Mouse (Mus musculus) CD4-positive helper T cell, adult 2 months (primary cell): ENCODE results near the gene Myo9b.
A peak's percentile ranks its signal among the peaks of the same experiment; 100 is the strongest.
"Not testable (repeated sequence)": the region's sequence is repeated elsewhere in the genome, so short reads cannot be mapped to it uniquely, and the experiment has no call there.

ENCODE experiments used
- DNase-seq: peaks from one replicate; pipeline ENCODE4 v3.0.0-alpha.2; 2012; ENCODE audit warnings: low read depth, missing footprints, low spot score

Gene Myo9b

DNA sequence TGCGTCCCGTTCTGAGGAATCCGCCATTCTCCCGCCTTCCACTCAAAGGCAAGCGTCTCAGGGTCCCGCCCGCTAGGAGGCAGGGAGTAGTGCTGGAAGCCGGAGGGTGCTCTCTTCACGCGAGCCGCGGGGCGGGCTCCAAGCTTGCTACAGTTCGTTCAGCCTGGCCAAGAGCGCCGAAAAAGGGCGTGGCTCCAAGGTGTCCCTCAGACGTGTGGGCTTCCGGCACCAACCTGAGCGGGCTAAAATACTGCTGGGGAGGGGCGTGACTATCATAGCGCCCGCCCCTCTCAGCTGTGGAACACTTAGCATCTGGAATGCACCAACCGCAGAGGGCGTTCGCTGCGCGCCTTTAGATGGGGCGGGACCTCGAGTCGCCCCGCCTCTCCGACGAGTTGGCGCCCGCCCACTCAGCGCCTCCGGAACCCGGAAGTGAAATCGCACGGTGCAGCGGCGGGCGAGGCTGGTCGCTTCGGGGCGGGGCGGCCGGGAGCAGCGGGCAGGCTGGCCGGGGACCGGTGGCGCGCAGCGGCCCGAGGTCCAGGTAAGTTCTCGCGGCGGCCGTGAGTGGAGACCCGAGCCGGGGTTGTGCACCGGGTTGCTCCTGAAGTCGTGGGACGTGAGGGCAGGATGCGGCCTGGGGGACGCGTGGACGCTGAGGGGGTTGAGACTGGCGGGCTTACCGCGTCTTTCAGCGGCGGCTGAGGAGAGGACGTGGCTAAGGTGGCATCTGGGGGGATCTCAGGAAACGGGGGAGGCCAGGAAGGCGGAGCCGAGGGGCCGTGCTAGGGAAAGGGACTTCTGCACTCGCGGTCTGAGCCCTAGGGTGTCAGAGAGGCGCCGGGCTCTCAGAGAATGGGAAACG is at the start of gene Myo9b, which contains the start of gene Haus8:
Myo9b (plus strand) TSS at position 429 of the 865 bp plus-strand sequence.
Haus8 (minus strand) TSS at position 649 of the 865 bp plus-strand sequence.
- DNase-seq: peak; percentile 99

DNA sequence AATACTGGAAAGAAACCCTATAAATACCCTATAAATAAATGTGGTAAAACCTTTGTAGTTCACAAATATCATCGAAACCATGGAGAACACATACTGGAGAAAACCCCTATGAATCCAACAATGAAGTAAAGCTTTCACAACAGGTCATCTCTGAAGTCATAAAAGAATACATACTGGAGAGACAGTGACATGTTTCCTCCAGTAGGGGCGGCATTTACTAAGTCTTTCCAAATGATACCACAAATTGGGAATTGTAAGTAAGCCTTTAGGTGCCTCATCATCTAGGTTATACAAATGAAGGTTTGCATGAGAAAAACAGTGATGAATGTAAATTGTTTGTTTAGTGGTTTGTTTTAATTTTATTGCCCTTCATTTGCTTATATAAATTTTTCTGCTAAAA is 48.0 kb upstream of the Myo9b start:
- peak; percentile 42 for DNase-seq

DNA sequence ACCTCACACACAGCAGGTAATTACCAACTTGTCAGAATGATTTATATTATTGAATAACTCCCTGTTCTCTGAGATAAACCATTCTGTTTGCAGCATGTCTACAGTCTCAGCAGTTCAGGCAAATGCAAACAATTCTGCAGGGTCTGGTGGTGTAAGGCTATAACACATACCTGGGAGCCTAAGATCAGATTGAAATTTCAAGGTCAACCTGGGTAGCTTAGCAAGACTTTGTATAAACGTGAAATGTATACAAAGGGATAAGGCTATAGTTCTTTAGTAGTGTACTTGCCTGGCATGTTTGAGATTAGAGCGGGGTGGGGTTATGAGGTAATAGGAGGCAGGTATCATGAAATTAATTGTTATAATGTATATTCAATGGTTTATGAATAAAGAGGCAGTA is 29.8 kb upstream of the Myo9b start:
- DNase-seq: no peak

GRCm38 (mm10) chr8:71248203-71248602 is 24.3 kb upstream of the Myo9b start:
- DNase-seq: no peak

- DNase-seq: no peak
Observed at GRCm38 (mm10) chr8:71256545-71257232, 15.8 kb upstream of the Myo9b start.

DNA sequence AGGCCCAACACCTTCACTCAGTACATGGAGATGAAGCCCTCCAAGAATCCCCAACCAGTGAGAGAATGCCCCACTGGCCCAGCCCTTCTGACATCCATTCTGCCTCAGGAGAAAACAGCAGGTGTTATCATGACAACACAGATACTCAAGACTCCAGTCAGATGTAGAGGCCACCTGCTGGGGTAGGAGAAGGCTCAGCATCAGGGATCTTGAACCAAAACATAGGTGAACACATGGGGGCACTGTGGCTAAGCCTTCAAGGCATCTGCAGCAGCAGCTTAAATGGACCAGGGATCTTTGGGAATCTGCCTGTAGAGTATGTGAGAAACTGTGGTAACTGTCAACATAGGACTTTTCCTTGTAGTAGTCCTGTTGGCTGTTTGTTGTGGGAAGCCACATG is 11.3 kb upstream of the Myo9b start:
- no peak for DNase-seq

GRCm38 (mm10) chr8:71267690-71268089 is 4.8 kb upstream of the Myo9b start:
- no peak for DNase-seq

DNA sequence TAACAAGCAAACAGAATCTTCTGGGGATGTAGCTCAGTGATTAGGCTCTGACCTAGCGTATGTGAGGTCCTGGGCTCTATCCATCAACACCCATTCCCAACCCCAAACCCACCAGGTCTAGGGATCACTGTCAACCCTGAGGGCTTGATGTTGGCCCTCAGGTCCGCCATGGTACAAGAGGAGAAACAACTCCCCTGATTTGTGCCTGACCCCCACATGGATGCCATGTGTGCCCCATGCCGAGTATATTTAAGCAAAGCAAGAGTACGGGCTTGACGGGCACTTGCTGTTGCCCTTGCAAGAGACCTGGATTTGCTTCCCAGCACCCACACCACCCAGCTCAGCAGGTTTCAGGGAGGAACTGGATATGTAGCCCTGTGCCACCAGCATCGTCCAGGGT is 4.2 kb upstream of the Myo9b start:
- not testable (repeated sequence) for DNase-seq

DNA sequence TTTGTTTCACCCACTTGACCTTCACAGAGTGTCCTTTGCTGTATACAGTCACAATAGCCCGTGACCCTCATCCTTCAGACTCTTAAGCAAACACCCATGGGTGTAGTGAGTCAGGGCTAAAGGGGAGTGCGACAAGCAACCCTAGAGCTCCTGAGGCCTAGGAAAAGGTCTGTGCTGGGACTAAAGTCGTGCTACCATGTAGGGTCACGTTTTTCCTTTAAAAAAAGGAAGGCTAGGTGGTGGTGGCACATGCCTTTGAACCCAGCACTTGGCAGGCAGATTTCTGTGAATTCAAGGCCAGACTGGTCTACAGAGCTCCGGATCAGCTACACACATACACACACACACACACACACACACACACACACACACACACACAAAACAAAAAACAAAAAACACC is 884 bp upstream of the Myo9b start:
- DNase-seq: no peak

DNA sequence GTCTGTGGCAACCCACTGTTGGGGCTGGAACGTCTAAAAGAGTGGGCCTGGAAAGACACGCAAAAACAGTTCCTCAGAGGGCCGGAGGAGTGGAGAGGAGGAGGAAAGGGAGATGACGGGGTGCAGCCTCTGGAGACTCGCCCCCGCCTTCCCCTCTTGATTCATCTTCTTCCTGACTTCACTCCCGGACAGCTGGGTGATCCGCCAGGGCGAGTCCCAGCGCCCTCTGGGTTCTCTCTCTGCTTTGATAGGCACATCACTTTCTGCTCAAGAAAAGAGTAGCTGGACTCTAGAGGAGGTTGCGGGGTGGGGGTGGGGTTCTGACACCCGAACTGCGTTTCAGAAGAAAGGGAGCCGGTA is 617 bp downstream of the Myo9b start:
- DNase-seq: peak; percentile 74

DNA sequence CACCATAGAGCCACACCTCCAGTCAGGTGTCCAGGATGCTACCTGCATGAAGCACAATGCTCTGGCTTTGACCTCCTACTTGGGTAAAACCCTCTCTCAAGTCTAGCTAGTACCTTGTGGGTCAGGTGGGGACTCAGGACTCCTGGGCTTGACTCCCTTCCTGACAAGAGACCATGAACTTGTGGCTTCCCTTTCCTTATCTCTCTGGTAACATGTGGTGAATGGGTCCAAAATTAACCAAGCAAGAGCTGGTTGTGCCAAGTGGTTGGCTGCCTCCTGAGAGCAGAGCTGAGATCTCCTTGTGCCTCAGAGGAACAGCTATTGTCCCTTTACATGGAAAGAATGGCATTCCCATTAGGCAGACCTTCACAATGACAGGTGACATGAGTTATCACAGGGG is 2.0 kb downstream of the Myo9b start:
- DNase-seq: no peak

DNA sequence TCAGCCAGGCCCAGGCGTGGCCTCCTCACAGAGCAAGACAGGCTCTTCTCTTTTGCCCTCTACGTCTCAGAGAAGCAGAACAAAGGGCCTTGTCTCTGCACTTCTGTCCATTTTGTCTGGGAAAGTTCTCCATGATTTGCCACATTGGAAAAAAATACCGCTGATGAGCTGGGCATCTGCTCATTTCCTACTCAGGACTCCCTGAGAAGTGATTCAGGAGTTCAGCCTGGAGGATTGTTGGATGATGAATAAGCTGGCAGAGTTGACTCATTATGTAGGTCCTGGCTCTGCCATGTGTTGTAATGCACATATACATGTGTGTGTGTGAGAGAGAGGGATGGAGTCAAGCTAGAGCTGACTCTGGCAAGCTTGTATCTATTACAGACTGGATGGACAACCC is 3.7 kb downstream of the Myo9b start:
- no peak for DNase-seq

DNA sequence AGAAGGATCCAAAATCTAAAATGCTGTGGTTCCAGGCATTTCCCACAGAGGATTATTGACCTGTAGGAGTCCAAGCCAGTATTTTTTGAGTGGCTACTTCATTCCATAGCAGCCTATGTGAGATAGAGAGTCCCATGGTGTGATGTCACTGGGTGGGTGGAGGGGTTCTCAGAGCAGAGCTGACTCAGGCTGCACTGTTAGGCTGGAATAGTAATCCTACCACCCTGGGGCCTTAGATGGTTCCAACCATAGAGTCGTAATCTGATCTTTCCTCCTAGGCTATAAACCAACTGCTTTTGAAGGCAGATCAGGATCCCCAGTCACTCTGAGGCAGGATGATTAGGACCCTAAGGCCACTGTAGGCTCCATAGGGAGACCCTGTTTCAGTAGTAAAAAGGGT is 6.9 kb downstream of the Myo9b start:
- not testable (repeated sequence) for DNase-seq

- not testable (repeated sequence) for DNase-seq
Observed at GRCm38 (mm10) chr8:71281731-71282130, 9.2 kb downstream of the Myo9b start.

DNA sequence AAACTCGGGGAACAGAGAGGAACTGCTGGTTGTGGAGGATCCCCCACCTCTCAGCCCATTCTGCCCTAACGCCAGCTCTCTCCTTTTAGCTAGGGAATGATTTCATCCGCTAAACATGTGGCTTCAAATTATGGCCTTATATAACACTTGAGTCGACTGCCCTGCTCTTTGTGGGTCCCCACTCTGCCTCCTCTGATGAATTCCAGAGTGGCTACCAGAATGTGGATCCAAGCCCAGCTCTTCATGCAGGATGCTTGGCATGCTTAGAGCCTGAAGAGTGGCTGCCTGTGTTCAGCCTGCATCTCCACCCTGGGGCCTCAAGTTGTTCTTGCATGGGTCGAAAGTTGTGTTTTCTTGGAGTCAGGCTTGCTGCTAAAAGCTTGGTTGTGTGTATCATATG is 10.1 kb downstream of the Myo9b start:
- DNase-seq: no peak

GRCm38 (mm10) chr8:71286223-71286622 is 13.7 kb downstream of the Myo9b start:
- DNase-seq: peak; percentile 68

DNA sequence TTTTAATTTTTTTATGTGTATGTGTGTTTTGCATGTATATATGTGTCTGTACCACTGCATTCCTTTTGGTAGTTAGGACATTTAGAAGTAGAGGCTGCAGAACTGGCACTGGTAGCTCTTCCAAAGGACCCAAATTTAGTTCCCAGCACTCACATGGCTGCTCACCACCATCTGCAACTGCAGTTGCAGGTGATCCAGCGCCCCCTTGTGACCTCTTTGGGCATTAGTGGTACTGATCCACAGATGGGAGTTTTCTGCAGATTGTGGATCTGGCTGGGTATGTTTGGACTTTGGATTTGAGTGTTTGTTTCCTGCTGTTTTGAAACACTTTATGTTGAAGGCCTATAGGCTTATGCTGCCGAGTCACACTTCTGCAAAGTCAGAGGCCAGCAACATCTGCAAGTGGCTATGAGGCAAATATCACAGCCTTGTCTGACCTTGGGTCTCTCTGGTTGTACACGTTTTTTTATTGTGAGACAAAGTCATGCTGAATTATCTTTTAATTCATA is 16.0 kb downstream of the Myo9b start:
- DNase-seq: no peak

DNA sequence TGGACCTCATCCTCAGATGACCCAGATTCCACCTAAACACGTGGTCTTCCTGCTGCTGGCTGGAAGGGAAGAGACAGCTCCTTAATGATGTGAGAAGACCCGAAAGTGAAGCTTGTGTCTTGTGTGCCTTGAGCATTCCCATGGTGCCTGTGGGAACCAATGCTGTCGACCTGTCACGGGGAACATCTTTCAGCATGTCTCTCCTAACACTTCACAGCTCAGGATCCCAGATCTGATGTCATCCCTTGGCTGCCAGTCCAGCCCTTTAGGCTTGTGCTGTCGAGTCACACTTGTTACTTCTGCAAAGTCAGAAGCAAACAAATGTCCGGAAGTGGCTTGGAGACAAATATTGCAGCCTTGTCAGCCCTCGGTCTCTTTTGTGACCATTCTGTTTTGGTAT is 16.6 kb downstream of the Myo9b start:
- DNase-seq: no peak

GRCm38 (mm10) chr8:71290211-71290610 is 17.7 kb downstream of the Myo9b start:
- no peak for DNase-seq

- DNase-seq: no peak
Observed at GRCm38 (mm10) chr8:71290911-71291310, 18.4 kb downstream of the Myo9b start.

GRCm38 (mm10) chr8:71291351-71291750 is 18.8 kb downstream of the Myo9b start:
- DNase-seq: no peak

- not testable (repeated sequence) for DNase-seq
Observed at GRCm38 (mm10) chr8:71293930-71294329, 21.4 kb downstream of the Myo9b start.

- DNase-seq: no peak
Observed at GRCm38 (mm10) chr8:71296188-71296621, 23.7 kb downstream of the Myo9b start.
